Mouse (Mus musculus): Measurements from ENCODE around the gene Nr1h2.

DNA sequence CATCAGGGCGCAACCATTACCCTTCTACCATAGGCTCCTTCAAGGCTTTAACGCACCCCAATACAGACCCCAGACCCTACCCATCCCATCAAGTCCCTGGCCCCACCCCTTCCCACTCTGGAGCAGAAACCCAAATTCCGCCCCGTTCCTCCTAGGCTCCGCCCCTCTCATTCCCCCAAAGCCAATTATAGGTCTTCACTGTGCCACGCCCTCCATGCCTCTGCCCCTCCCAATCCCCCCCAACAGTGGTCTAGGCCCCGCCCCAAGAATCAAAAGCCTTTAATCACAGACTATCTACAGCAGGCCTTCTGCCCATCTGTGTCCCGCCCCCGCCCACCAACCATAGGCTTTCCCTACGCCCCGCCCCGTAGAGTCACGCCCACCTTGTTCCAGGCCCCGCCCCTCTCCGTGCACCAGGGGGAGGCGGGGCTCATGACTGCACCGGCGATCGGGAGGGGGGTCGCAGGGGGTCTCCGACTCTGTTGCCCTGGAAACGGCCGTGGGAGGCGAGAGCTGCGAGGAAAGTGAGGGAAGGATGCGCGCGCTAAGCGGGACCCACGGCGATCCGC lies 471 bp downstream of the Nr1h2 start:
- TF ChIP-seq CHD2 (IDR thresholded peaks at IDR 0.05; ENCODE audit: low read length): no peak
- TF ChIP-seq EP300 (IDR thresholded peaks at IDR 0.05; ENCODE audit: low read depth in 1 of 2, low read length in 2 of 2): 0 out of 4 replicates have a peak, but pooled peaks of 1 of the 2 experiments have one; percentile 2
- TF ChIP-seq CTCF (IDR thresholded peaks at IDR 0.05 in 2 of 3, conservative IDR thresholded peaks at IDR 0.05 in 1 of 3; ENCODE audit: control insufficient read depth in 1 of 3, insufficient read depth in 1 of 3, low read depth in 2 of 3, low read length in 3 of 3, poor library complexity in 1 of 3, severe bottlenecking in 1 of 3): no peak
- no peak; a peak in 1 of 4 replicates for TF ChIP-seq POLR2A (IDR thresholded peaks at IDR 0.05; ENCODE audit: control insufficient read depth in 1 of 2, insufficient read depth in 1 of 2, low read depth in 1 of 2, low read length in 2 of 2, poor library complexity in 1 of 2)
- 0 out of 2 replicates have a peak, but pooled peaks have one; percentile 7 for TF ChIP-seq TCF12 (IDR thresholded peaks at IDR 0.05; ENCODE audit: low read depth, low read length)
- TF ChIP-seq E2F4 (IDR thresholded peaks at IDR 0.05; ENCODE audit: borderline replicate concordance, low read depth, low read length): no peak
- peak; percentile 44; the same call in 1 of the 2 replicates for TF ChIP-seq RCOR1 (IDR thresholded peaks at IDR 0.05; ENCODE audit: low read depth, low read length)
- no peak for TF ChIP-seq ZNF384 (IDR thresholded peaks at IDR 0.05; ENCODE audit: low read depth, low read length)
- TF ChIP-seq MAX (IDR thresholded peaks at IDR 0.05; ENCODE audit: low read length): no peak
- no peak for TF ChIP-seq KAT2A (conservative IDR thresholded peaks at IDR 0.05; ENCODE audit: low read depth, low read length)

All from MEL (cell line).